Mouse (Mus musculus) thymus, adult 2 months (tissue): ENCODE measurements around the gene Polr2h.

ENCODE experiments used
- CTCF ChIP-seq: fragments of 200-500 bp; IDR thresholded peaks from 2 replicates; pipeline ENCODE4 v1.5.1; 2012; ENCODE audit warnings: mild to moderate bottlenecking, control low read depth, low read length, moderate library complexity, borderline replicate concordance; ENCODE audit not compliant: control insufficient read depth, poor library complexity, insufficient read depth; ENCODE audit errors: extremely low read depth
- POLR2A ChIP-seq: fragments of 200-500 bp; IDR thresholded peaks from 2 replicates; pipeline ENCODE4 v1.6.1; 2012; ENCODE audit warnings: mild to moderate bottlenecking, low read length, control low read depth, moderate library complexity; ENCODE audit not compliant: control insufficient read depth, poor library complexity, insufficient read depth; ENCODE audit errors: extremely low read depth

- TF ChIP-seq CTCF (no peak), POLR2A (no peak)
Measured at GRCm38 (mm10) chr16:20694781-20695180, 22.7 kb upstream of the Polr2h start.
